Mouse (Mus musculus): Measurements from ENCODE around the gene Cfi. TPM values are rescaled to one million over a fixed set of nuclear protein-coding genes. Genes with fewer than 3 reads are reported as not detected.

Cfi gene
- total and polyA plus RNA-seq, 2 experiments from 2014 or later, result 0.27 to 1.0 TPM

DNA sequence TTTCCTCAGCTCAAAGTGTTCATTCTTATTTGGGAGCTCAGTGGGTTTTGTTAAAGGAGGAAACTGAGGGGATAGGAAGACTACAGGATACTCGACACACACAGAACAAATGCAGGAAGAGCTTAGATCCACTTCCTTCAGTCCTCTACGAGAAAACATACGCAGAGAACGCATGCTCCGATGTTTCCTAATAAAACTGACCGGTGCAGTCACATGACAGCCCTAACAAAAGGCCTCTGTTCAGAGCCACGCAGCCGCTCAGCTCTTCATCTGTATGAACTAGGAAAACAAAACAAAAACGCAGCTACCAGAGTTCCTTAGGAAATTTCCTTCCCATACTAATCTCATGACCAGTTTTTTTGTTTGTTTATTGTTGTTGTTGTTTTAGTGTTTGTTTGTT is 14.8 kb upstream of the Cfi start:
- peaks cover 19% of the 10 kb centered on the region for H3K36me3 ChIP-seq (replicated peaks; ENCODE audit: control insufficient read depth, insufficient read depth, low read length)
- WGBS, result 69% methylated on average over 9 of the region's 9 CpGs
- no peak overlapping the region for H3K4me2 ChIP-seq (ENCODE audit: low read depth, low read length)
- no peak overlapping the region for H3K4me3 ChIP-seq (ENCODE audit: low read depth, low read length)
- no peaks in the 10 kb centered on the region for H3K4me1 ChIP-seq (ENCODE audit: control insufficient read depth, insufficient read depth)
- no peaks in the 10 kb centered on the region for H3K9me3 ChIP-seq (replicated peaks; ENCODE audit: control insufficient read depth, low read length)
- no peak overlapping the region for H3K9ac ChIP-seq (replicated peaks; ENCODE audit: low read depth, low read length)
- H3K27ac ChIP-seq (ENCODE audit: low read depth), result no peak overlapping the region
- TF ChIP-seq EP300 (IDR thresholded peaks at IDR 0.05; ENCODE audit: low read depth) (no peak), CTCF (IDR thresholded peaks at IDR 0.05; ENCODE audit: low read depth) (no peak)
- ATAC-seq (ENCODE audit: insufficient read depth, low read depth) (peak; percentile 11; the same call in 1 of the 2 replicates), DNase-seq (ENCODE audit: low spot score) (peak; percentile 8)
- H3K27me3 ChIP-seq (ENCODE audit: control insufficient read depth, insufficient read depth, low read length), result no peaks in the 10 kb centered on the region

DNA sequence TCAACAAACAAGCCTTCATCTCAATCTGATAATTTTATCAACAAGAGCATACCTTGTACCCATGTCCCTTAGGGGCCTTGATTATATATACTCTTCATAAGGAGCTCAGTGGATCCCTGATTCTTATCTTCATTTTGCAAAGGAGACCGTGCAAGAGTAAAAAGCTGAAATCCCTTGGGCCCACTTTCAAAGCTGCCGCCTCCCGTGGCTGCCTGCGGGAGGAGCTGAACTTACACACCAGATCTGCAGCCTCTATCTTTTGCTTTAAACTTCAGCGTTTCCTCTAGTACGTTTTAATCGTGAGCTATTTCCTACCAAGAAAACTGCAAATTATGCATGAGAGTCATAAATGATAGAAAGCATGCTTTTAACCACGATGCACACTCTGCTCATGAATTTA is 13.9 kb upstream of the Cfi start:
- H3K36me3 ChIP-seq (replicated peaks; ENCODE audit: control insufficient read depth, insufficient read depth, low read length), result peaks cover 28% of the 10 kb centered on the region
- 73% methylated on average over 8 of the region's 8 CpGs for WGBS
- TF ChIP-seq CTCF (IDR thresholded peaks at IDR 0.05; ENCODE audit: low read depth), result no peak
- TF ChIP-seq EP300 (IDR thresholded peaks at IDR 0.05; ENCODE audit: low read depth), result no peak

DNA sequence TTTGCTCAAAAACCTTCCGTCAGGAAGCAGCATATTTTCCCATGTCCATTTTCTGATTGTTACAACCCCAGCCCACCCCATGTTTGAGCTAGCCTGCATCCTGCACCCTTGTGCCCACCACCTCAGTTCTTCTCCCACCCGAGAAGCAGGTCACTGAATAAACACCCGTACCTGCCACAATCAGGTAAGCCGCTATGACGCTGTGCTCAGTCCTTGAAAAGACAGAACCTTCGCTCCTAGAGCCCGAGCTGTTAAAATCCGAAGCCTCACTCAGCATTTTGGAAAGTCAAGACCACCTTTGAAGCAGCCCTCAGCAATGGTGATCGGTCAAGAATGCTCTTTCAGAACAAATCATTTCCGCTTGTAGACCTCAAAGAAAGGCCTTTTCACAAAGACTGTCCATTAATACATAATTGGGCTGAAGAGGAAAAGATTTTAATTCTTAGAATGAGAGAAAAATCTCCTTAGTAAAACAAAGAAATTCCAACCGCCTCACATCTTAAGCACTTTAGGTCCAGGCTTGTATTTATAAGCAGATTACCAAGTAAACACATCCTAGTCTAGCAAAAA is 13.4 kb upstream of the Cfi start, which contains the start of gene Rrh:
Rrh (minus strand) TSS at position 382 of the 570 bp plus-strand sequence.
- ATAC-seq (ENCODE audit: insufficient read depth, low read depth), result no peak
- no peak within 1 kb of the TSS for H3K9ac ChIP-seq (replicated peaks; ENCODE audit: low read depth, low read length)
- no peak for DNase-seq (ENCODE audit: low spot score)
- TF ChIP-seq CTCF (IDR thresholded peaks at IDR 0.05; ENCODE audit: low read depth) (no peak), EP300 (IDR thresholded peaks at IDR 0.05; ENCODE audit: low read depth) (no peak)
- H3K27me3 ChIP-seq (ENCODE audit: control insufficient read depth, insufficient read depth, low read length), result no peaks in the 10 kb centered on the region
- H3K9me3 ChIP-seq (replicated peaks; ENCODE audit: control insufficient read depth, low read length), result no peaks in the 10 kb centered on the region
- no peak within 1 kb of the TSS for H3K4me3 ChIP-seq (ENCODE audit: low read depth, low read length)
- H3K4me1 ChIP-seq (ENCODE audit: control insufficient read depth, insufficient read depth), result no peaks in the 10 kb centered on the region
- H3K36me3 ChIP-seq (replicated peaks; ENCODE audit: control insufficient read depth, insufficient read depth, low read length), result peaks cover 29% of the 10 kb centered on the region
- no peak within 1 kb of the TSS for H3K4me2 ChIP-seq (ENCODE audit: low read depth, low read length)
- no peak within 1 kb of the TSS for H3K27ac ChIP-seq (ENCODE audit: low read depth)
- 93% methylated on average over 11 of the region's 11 CpGs for WGBS

More for the DNA sequence above, 13.9 kb upstream of the Cfi start:
- ATAC-seq (ENCODE audit: insufficient read depth, low read depth), result no peak
- Histone ChIP-seq H3K9me3 (replicated peaks; ENCODE audit: control insufficient read depth, low read length) (no peaks in the 10 kb centered on the region), H3K27ac (ENCODE audit: low read depth) (no peak overlapping the region), H3K4me1 (ENCODE audit: control insufficient read depth, insufficient read depth) (no peaks in the 10 kb centered on the region), H3K9ac (replicated peaks; ENCODE audit: low read depth, low read length) (no peak overlapping the region), H3K27me3 (ENCODE audit: control insufficient read depth, insufficient read depth, low read length) (no peaks in the 10 kb centered on the region), H3K4me2 (ENCODE audit: low read depth, low read length) (no peak overlapping the region), H3K4me3 (ENCODE audit: low read depth, low read length) (no peak overlapping the region)
- DNase-seq (ENCODE audit: low spot score), result no peak

DNA sequence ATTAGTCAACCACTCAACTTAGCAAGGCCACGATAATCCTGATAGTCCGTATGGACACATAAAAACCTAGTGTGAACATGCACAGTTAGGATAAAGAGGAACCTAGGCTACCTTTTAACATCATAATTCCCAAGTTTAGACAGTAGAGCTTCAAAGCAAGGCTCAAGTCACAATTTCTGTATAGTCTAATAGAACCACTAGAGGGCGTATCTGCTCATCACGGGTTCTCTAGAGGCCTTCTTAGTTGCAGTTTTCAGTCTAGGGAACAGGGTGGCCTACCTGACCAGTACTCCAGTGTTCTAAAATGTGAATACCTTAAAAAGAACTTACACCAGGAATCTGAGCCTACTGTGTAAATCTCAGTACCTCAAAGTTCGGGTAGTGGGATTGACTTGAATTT is 12.4 kb upstream of the Cfi start:
- TF ChIP-seq CTCF (IDR thresholded peaks at IDR 0.05; ENCODE audit: low read depth) (peak; percentile 49), EP300 (IDR thresholded peaks at IDR 0.05; ENCODE audit: low read depth) (no peak)
- no peak overlapping the region for H3K4me3 ChIP-seq (ENCODE audit: low read depth, low read length)
- no peaks in the 10 kb centered on the region for H3K9me3 ChIP-seq (replicated peaks; ENCODE audit: control insufficient read depth, low read length)
- ATAC-seq (ENCODE audit: insufficient read depth, low read depth) (peak; percentile 62), DNase-seq (ENCODE audit: low spot score) (peak; percentile 50)
- H3K27me3 ChIP-seq (ENCODE audit: control insufficient read depth, insufficient read depth, low read length), result no peaks in the 10 kb centered on the region
- H3K27ac ChIP-seq (ENCODE audit: low read depth), result no peak overlapping the region
- peaks cover 36% of the 10 kb centered on the region for H3K36me3 ChIP-seq (replicated peaks; ENCODE audit: control insufficient read depth, insufficient read depth, low read length)
- H3K9ac ChIP-seq (replicated peaks; ENCODE audit: low read depth, low read length), result no peak overlapping the region
- 56% methylated on average over 5 of the region's 5 CpGs for WGBS
- H3K4me2 ChIP-seq (ENCODE audit: low read depth, low read length), result no peak overlapping the region
- H3K4me1 ChIP-seq (ENCODE audit: control insufficient read depth, insufficient read depth), result no peaks in the 10 kb centered on the region

DNA sequence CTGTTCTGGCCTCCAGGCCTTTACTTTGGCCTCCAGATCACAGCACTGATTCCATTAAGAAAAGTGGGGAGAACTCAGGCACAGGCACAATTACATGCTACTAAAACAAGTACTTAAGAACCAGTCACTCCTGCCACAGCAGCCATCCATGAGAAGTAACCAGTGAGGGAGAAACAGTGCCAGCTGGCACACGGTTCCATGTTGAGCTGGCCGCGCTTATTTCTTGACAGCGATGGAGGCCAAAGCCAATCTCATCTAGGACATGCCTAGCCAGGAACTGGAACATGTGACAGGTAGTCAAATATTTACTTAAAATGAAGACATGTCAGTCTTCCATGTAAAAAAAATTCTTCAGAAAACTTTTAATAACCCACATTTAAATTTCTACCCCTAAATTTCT is 11.5 kb upstream of the Cfi start:
- H3K27me3 ChIP-seq (ENCODE audit: control insufficient read depth, insufficient read depth, low read length), result no peaks in the 10 kb centered on the region
- H3K27ac ChIP-seq (ENCODE audit: low read depth), result no peak overlapping the region
- H3K9me3 ChIP-seq (replicated peaks; ENCODE audit: control insufficient read depth, low read length), result no peaks in the 10 kb centered on the region
- DNase-seq (ENCODE audit: low spot score), result no peak
- TF ChIP-seq CTCF (IDR thresholded peaks at IDR 0.05; ENCODE audit: low read depth) (no peak), EP300 (IDR thresholded peaks at IDR 0.05; ENCODE audit: low read depth) (no peak)
- H3K4me3 ChIP-seq (ENCODE audit: low read depth, low read length), result no peak overlapping the region
- ATAC-seq (ENCODE audit: insufficient read depth, low read depth), result no peak
- 75% methylated on average over 4 of the region's 4 CpGs for WGBS
- no peak overlapping the region for H3K4me2 ChIP-seq (ENCODE audit: low read depth, low read length)
- H3K9ac ChIP-seq (replicated peaks; ENCODE audit: low read depth, low read length), result no peak overlapping the region
- peaks cover 40% of the 10 kb centered on the region for H3K36me3 ChIP-seq (replicated peaks; ENCODE audit: control insufficient read depth, insufficient read depth, low read length)
- no peaks in the 10 kb centered on the region for H3K4me1 ChIP-seq (ENCODE audit: control insufficient read depth, insufficient read depth)

DNA sequence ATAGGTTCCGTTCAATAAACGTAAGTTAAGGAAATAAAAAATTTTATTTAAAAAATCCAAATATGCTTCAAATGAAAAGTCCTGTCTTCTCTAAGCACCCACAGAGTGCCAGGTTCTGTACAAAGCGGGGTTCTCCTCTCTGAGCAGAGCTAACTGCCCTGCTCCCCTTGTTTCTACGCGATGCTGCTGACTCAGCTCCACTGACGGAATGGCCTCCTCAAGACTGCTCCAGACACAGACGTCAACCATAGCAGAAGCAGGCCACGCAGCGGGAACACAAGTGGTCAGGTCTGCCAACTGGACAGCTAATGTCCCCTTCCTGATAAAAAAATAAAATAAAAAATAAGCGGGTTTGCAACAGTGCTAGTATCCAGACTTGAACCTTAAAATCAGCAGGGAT is 10.8 kb upstream of the Cfi start:
- ATAC-seq (ENCODE audit: insufficient read depth, low read depth), result no peak

More for the DNA sequence above, 10.8 kb upstream of the Cfi start:
- no peak for TF ChIP-seq EP300 (IDR thresholded peaks at IDR 0.05; ENCODE audit: low read depth)
- no peak for TF ChIP-seq CTCF (IDR thresholded peaks at IDR 0.05; ENCODE audit: low read depth)
- no peak overlapping the region for H3K9ac ChIP-seq (replicated peaks; ENCODE audit: low read depth, low read length)
- 88% methylated on average over 10 of the region's 10 CpGs for WGBS
- no peak for DNase-seq (ENCODE audit: low spot score)
- H3K27me3 ChIP-seq (ENCODE audit: control insufficient read depth, insufficient read depth, low read length), result no peaks in the 10 kb centered on the region
- H3K36me3 ChIP-seq (replicated peaks; ENCODE audit: control insufficient read depth, insufficient read depth, low read length), result peaks cover 40% of the 10 kb centered on the region
- H3K27ac ChIP-seq (ENCODE audit: low read depth), result no peak overlapping the region
- H3K4me3 ChIP-seq (ENCODE audit: low read depth, low read length), result no peak overlapping the region
- peaks cover 6% of the 10 kb centered on the region for H3K4me1 ChIP-seq (ENCODE audit: control insufficient read depth, insufficient read depth)
- no peaks in the 10 kb centered on the region for H3K9me3 ChIP-seq (replicated peaks; ENCODE audit: control insufficient read depth, low read length)
- H3K4me2 ChIP-seq (ENCODE audit: low read depth, low read length), result no peak overlapping the region

All from heart, postnatal 0 days (tissue).